Mouse (Mus musculus) CD4-positive, CD25-positive, alpha-beta regulatory T cell, adult 2 months (primary cell): ENCODE measurements around the gene Rab15.
"Not testable (repeated sequence)": the region's sequence is repeated elsewhere in the genome, so short reads cannot be mapped to it uniquely, and the experiment has no call there.

Source experiments
- DNase-seq: peaks from one replicate; pipeline ENCODE4 v3.0.0-alpha.2; 2012; ENCODE audit warnings: low read depth, low spot score

The Rab15 gene

GRCm38 (mm10) chr12:76822651-76823041, at the start of gene Rab15:
Gene Rab15 (minus strand): TSS chr12:76822908.
- no peak for DNase-seq

GRCm38 (mm10) chr12:76869561-76869960, 46.9 kb upstream of the Rab15 start:
- DNase-seq, result no peak

DNA sequence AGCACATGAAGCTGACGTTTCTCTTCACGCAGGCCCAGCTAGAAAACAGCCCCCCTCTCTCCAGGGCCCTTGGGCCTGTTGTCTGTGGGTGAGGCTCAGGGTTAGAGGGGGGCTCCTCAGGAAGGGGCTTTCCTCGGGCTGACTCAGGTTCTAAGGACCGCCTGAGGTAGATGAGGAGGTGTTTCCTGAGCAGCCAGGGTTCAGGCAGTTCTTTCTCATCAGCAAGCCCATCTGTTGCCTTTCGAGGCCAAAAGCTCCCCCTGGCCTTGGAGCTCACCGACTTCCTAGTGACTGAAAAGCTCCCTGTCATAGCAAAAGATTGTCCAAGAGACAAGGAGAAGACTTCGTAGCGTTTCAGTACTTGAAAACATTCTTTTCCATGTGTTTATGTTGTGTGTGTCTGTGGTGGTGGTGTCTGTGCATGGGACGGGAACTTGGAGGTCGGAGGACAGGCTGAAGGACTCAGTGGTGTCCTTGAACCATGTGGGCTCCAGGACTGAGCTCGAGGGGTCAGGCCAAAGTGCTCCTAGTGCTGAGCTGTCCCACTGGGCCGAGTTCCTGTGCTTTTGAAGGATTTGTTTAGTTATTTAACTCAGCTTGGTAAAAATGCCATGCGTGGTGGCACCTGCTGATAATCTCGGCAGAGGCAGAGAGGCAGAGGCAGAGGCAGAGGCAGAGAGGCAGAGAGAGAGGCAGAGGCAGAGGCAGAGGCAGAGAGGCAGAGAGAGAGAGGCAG, 45.9 kb upstream of the Rab15 start:
- peak; percentile 42 for DNase-seq

GRCm38 (mm10) chr12:76867586-76868280, 45.0 kb upstream of the Rab15 start:
- peak; percentile 79 for DNase-seq

DNA sequence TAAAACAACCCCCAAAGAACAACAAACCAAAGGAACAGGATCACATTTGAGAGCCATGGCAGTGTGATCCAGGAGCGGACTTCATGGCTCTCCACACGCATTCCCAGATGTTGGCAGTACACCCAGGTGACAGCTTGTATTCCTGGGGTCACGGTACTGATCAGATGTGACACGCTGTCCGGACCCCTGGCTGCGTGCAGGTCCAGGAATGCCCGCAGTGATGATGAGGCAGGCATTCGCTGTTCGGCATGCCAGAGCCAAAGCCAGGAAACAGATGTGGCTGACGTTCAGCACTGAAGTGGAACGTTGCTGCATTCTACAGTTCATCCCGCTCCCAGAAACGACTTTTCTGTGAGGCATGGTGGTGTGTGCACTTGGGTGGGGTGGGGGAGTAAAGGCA, 42.6 kb upstream of the Rab15 start:
- DNase-seq, result no peak

DNA sequence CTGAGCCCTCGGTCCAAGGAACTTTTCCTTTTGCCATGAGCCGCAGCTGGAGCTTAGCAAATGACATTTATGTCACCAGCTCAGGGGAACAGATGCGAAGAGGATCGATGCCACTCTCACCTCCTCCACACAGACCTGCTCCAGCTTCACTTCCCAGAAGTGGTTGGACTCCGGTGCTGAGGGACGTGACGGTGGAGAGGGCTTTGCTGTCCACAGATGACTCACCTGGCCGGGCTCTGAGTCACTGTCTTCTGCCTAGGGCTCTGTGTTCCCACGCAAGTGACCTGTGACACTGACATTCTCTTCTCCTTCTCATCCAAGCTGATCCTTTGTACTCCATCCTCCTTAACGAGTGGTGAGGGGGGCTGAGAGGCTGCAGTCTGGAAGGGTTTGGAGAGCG, 40.9 kb upstream of the Rab15 start:
- no peak for DNase-seq

- not testable (repeated sequence) for DNase-seq
These were observed 36.1 kb upstream of the Rab15 start for GRCm38 (mm10) chr12:76858788-76859187.

DNA sequence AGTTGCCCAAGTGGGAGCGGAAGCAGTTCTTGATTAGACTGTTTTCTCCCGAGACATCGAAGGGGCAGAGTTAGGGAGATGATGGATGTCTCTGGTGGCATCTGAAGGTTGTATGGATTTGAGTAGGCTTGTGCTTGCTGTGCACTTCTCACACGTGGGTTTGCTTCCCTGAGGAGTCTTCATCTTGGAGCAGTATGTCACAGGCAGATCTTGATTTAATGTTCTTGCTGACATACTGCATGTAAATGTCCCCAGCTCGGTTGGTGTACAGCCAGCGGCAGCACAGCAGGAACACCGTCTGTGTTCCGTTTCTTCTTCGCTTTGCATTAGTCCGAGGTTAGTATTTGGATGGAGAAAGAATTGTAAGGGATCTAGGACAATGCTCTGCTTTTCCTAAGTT, 34.4 kb upstream of the Rab15 start:
- DNase-seq, result no peak

DNA sequence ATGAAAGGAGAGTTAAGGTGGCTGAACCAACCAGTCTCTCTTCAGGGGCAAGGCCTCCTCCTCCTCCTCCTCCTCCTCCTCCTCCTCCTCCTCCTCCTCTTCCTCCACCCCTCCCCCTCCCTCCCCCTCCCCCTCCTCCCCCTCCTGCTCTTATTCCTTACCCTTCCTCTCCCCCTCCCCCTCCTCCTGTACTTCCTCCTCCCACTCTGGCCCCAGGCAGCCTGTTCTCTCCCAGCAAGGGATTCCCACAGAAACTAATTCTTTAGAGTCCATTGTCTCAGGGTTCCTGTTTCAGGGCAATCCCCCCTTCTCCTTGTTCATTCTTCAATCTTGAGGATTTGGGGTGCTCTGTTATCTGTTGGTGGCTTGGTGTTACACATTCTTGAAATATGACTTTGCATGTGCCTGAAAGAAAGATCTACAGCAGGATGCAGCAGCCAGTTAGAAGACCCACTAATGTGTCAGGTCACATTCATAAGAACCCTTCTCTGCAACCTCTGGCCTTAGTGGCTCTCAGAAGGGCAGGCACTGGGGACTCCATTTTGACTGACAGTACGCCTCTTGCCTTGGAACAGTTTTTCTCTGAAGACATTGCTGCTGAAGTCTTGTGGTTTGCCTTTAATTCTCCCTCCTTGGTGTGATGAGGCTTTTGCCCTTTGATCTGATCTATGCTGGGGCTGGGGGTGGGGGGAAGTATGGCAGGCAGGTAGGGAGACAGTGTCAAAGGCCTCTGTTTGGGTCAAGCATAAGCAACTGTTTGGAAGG, 30.9 kb upstream of the Rab15 start:
- DNase-seq, result peak; percentile 49

DNA sequence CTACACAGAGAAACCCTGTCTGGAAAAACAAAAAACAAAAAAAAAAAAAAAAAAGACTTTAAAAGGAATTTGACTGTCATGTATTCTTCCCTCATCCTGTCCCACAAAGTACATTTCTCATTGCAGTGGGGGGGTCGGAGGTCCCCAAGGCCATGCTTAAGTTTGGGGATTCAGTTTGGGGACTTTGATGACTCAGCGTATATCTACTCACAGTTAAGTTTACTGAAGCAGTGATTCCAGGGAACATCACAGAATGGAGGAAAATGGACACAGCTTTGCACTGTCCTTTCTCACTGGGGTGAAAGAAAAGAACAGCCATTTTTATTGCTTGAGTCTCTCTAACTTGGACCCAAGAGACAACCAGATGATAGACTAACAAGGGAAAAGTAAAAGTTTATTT, 29.7 kb upstream of the Rab15 start:
- no peak for DNase-seq

GRCm38 (mm10) chr12:76844346-76845061, 21.8 kb upstream of the Rab15 start:
- DNase-seq, result peak; percentile 69

DNA sequence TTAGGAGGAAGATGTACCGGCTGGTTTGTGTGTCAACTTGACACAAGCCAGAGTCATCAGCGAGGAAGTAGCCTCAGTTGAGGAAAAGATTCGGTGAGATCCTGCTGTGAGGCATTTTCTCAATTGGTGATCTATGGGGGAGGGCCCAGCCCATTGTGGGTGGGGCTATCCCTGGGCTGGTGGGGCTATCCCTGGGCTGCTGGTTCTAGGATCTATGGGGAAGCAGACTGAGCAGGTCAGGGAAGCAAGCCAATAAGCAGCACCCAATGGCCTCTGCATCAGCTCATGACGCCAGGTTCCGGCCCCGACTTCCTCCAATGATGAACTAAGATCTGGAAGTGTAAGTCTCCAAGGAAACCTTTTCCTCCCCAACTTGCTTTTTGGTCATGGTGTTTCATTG, 17.4 kb upstream of the Rab15 start:
- no peak for DNase-seq

- DNase-seq, result no peak
These were observed 16.6 kb upstream of the Rab15 start for GRCm38 (mm10) chr12:76839298-76839697.

DNA sequence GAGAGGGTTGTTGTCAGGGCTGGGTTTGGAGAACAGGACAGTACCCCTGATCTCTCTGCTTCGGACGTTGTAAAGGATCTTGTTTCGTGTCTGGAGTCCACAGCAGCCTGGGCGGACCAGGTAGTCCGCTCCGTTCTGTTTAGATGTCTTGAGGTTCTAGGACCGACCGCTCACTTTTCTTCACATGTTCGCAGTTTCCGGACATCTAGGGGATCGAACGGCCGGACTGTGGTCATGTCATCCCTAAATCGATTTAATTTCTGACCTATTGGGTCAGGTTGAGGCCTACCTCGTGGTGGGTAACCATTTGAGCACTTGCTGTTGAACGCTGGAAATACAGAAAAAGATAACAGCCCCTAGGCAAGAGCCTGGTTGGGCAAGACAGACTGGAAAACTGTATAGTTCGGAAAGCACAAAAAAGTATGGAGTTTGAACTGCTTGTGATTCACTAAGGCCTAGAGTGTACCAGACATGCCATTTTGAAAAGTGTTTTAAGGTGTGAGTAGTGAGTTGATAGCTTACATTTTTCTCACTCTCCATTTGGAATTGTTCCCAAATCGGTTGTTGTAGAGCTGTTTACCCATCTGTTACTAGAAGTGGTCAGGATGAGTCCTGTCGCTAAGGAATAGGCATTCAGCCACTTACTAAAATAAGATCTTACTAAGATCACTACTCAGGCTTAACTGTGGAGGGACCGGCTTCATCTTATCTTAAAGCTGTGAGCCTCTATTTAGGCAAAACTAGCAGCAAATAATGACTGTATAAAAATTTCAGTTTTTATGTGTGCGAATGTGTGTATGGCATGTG, 15.3 kb upstream of the Rab15 start:
- DNase-seq, result no peak

DNA sequence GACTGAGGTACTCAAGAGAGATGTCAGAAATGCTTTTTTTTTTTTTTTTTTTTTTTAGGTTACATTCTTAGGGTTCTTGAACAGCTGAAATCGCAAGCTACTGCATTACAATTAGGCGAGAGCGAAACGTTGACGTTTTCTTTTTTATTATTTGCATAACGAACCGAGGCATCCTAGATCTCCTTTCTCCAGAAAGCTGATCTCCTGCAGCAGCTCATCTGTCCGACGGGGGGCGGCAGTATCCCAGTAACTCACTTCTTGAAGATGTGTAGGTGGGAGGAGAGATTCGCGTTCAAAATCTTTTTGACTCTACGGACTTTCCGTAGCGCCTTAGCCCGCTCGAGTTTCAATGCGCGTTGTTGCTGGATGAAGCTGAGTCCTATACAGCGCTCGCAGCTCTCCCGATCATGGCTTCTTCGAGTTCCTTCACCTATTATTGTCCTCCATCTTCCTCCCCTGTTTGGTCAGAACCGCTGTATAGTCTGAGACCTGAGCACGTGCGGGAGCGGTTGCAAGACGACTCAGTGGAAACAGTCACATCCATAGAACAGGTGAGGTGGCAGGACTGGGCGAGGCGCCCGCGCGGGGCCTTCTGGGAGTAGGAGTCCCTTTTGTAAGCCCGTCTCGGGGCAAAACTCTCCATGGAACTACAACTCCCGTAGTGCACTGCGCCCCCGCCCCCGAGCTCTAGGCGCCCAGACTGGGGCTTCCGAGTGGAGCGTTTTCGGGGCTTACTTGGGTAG, 14.6 kb upstream of the Rab15 start:
- DNase-seq, result peak; percentile 96

DNA sequence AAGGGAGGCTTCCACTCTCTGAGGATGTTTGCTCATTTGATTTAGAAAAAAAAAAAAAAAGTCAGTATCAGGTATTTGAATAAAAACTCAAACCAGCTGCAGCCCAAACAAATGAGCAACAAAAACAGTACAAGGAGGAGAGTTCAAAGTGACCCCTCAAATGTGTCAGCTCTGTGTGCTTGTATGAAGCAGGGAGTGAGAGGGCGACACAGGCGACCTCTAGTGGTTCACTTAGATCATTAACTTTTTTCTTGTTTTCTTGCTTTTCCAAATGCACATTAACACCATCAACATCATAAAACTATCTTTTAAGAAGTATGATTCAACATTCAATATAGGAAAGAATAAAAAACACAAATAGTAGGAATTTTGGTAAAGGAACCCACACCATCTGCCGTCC, 10.0 kb upstream of the Rab15 start:
- peak; percentile 76 for DNase-seq

DNA sequence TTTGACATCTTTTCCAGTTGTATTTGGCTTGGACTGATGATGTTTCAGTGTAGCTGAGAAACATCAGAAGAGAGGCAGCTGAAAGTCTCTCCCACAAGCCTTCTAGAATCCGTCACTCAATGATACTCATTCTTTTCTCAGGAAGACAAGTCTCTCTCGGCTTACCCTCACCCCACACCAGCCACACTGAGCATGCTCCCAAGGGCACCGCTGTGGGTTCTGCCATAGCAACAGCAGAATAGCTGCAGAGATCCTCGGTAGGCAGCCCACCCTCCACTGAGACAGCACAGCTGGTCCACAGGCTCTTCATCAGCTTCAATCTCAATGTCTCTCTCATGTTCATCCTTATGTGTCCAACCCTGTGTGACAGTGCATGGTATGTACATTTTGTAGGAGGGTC, 2.6 kb upstream of the Rab15 start:
- no peak for DNase-seq

DNA sequence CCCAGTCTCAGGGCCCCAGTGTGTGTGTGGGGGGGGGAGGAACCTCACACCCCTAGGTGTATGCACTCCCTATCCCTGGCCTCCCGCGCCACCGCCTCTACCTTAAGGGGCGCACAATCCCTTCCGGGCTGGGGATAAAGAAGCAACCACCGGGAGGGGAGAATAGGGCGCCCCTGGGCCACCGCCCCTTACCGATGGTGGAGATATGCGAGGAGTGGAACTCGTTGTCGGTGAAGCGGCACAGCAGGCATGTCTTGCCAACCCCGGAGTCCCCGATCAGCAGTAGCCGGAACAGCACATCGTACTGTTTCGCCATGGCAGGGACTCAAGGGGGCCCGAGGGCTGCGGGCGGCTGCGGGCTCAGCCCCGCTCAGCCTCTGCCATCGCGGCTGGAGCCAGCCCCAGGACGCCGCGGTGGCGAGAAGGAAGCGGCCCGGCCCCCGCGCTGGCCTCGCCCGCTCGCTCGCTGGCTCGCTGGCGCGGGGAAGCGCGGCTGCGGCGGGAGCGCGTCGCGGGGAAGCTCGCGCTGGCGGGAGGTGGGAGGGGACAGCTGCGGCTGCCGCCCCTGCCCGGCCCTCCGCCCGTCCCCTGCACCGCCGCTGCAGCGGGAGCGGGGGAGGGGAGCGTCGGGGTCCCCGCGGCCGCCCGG, 582 bp downstream of the Rab15 start:
- DNase-seq, result peak; percentile 36

DNA sequence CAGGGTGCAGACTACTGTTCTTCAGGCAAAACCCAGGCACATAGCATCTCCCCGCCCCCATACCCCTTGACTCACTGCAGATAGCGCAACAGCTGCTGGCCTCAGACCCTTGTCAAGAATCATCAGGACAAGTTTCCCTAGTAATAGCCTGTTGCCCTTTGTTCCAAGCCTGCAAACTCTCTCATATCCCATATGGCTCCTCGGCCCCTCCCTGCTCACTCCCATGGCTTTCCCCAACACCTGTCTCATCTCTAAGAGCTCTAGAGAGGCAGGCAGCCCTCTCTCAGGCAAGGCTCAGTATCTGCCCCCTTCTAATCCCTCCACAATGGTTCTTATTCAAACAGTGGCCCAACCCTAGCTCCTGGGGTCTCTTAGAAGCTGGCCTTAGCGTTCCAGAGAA, 2.1 kb downstream of the Rab15 start:
- no peak for DNase-seq

DNA sequence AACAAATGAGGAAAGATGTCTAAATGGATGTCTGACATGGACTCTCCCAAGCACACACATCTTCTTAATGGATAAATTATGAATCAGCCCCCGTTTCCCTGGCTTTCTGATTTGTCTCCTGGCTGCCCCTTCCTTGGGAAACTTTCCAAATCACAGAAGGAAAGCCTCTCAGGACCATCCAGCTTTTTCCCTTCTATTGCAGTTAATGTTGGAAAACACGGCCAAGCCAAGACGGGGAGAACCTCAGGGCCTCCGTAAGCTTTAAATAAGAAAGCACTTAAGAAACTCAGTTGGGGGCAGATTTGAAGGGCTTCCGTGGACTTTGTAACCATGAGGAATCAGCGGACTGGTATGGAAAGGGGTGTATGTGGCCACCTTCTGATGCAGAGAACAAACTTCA, 2.9 kb downstream of the Rab15 start:
- DNase-seq, result no peak
